Mouse (Mus musculus) lung, postnatal 4 days (tissue): ENCODE results near the gene Gm20696.

Experiments
- DNase-seq, 2 experiments: peaks; one replicate each; pipeline ENCODE4 v3.0.0; 2021

The Gm20696 gene

DNA sequence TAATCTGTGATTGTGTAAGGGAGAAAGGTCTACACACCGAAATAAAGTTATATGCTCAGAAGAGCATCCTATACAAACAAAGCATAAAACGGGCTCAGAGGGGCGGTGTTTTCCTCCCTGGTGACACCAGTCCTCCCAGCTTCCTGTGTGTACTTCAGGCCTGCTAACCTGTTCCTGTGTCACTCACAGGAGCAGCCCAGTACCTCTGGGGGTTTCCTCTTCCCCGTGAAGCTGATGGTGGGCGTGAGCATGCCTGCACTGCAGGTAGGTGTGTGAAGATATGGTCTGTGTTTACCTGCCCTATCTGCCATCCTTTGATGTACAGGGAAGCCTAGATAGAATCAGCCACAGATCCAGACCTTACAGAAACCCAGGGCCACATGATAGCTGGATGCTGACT is 286.5 kb downstream of the Gm20696 start:
- DNase-seq, result no peak

DNA sequence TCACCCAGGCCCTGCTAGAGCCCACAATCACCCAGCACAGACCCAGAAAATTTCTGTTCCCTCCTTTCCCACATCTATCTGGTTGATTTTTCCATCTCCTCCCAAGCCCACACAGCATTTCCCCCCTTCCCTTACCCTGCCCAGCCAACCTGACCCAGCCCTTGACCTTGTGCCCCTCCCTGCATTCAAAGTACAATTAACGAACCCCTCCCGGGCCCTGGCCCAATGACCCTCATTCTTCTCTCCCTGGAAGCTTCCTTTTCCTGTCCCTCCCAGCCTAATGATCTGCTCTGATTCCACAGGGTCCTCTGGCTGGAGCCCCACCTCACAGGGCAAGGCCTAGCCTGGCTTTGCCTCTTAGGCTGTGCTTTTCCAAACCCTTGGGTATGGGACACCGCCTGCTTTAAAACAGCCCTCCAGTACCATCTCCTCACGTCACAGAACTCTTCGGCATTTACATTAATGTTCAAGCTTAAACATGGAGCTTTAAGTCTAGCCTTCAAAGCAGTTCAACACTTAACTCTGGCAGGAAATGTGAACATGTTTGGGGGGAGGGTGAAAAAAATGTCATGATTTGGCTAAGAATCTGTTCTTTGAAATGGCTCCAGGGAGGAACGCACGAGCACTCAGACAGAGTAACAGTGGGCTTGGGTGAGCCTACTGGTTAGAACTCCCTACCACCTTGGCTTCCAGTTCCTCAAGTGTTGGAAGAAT is 287.4 kb downstream of the Gm20696 start:
- DNase-seq, result peak; percentile 70 to 80

DNA sequence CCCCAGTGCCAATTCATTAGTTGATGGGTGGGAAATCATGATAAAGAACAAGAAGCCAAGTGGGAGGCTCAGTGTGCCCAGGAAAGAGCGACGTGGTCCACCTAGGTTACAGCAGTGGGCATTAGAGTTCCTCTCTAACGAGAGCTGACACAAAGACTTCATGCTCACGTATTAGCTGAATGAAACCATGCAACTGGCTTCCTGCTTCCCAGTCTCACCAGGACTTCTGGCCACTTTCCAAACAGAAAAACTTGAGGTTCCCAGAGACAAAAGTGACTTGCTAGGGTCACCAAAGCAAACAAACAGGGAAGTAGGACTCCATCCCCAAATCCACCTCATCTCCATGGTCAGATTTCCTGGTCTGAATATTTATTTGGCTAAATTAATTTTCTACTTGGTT is 288.9 kb downstream of the Gm20696 start:
- DNase-seq, result no peak

DNA sequence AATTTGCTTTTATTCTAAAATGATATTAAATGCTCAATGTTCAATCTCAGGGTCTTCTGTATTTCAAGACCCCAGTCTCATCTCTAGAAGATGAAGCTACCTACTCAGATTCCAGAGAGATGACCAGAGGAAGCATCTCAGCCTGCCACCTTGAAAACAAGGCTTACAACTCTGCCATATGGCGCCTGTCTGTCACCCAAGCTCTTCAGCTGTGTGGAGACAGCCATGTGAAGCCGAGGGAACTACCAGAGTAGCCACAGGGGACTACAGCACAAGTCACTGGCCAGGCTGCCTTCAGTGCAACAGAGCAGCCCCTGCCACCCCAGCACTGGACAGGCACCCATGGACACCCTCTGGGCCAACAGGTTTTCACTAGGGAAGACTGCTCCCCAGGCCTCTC is 289.5 kb downstream of the Gm20696 start:
- DNase-seq, result no peak

DNA sequence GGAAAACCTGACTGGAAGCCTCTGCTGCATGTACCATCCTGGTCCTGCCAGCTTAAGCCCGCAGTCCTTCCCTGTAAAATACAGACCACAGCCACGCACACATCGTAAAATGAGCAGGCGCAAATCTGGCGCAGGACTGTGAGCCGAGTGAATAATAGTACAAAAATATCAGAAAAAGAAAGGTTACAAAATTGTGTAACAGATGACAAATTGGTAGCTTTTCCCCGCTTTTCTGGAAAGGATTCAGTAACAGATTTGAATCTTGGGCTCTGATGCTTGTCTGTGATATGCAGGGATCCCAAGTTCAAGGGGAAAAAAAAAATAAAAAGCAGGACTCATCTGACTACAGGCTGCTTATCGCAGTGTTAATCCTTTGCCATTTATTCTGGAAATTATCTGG is 289.9 kb downstream of the Gm20696 start:
- no peak for DNase-seq

DNA sequence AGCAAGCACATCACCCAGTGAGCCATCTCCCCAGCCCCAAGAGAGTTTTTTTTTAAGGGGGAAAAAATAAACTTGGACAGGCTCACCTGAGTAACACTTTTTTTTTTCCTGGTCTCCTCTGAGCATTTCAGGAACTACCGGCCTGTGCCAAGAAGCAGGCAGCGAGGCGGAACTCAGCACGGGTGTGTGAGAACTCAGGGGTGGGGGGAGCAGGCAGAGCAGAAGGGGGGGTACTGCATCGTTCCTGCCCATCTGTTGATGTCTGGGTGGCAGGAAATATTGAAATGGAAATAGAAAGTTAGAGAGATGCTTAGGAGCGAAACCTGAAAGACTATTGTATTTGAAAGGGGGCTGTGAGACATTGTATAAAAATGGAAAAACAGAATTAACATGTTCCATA is 290.7 kb downstream of the Gm20696 start:
- DNase-seq, result no peak

DNA sequence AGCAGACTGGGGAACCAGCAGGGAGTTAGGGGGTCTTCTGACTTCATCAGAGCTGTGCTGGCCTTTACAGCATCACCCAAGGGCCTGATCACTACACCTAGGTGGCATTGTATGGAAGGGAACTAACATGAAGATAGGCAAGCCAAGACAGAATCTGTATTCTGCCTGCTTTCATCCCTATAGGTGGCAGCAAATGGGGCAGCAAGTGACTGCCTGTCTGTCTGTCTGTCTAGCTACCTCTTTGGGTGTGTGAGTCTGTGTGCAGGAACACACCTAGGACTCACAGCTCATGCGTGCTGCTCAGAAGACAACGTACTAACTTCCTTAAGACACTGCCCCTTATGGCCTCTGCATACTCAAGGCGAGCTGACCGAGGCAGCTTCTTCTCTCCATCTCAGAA is 291.2 kb downstream of the Gm20696 start:
- no peak for DNase-seq

DNA sequence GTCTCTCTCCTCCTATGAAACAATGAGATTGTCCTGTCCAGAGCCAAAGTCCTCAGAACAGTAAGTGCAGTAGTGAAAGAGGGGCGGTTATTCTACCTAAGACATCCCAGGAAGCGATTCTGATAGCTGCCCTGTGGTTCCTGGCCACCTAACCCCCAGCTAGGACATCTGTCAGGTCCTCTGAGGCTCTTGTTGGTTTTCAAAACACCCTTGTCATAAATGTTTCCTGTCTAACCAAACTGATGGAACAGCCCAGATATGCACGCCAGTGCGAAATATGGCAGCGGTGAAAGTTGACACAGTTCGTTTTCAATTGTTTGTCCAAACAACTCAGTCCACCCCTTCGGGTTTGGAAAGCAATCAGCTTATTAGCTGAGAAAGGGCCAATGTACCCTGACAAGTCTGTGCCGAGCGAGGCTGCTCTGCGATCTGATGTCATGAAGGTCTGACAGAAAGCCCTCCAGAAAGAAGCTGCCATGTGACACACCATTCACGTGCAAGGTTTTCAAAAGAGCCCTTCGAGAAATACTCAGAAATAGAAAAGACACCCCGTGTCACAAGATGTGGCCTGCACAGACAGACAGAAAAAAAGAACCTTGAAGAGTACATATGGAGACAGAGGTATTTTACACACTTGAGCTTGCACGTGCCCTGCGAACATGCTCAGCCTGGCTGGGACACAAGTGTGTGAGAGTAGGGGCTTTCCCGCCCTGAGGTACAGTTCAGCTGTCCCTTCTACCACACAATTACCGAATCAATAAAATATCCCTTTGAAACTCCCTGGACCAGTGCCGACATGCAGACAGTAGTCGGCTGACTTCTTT is 291.9 kb downstream of the Gm20696 start:
- DNase-seq, result peak; percentile 50 to 51

DNA sequence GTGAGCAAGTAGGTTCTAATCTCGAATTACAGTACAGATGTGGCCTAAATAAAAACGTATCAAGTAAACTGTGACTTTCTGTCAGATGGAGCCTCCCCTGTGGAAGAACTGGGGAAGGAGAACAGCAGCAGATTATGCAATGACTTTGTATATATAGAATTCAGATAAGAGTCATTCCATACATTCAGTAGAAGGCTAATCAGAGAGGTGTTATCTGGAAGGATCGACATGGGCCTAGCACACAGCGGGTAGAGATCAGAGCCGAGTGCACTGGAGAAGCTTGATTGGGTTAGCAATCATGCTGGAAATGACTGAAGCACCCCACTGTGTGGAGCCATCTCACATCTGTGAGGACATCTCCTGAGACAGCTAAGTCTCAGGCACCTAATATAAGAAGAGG is 294.2 kb downstream of the Gm20696 start:
- DNase-seq, result no peak

DNA sequence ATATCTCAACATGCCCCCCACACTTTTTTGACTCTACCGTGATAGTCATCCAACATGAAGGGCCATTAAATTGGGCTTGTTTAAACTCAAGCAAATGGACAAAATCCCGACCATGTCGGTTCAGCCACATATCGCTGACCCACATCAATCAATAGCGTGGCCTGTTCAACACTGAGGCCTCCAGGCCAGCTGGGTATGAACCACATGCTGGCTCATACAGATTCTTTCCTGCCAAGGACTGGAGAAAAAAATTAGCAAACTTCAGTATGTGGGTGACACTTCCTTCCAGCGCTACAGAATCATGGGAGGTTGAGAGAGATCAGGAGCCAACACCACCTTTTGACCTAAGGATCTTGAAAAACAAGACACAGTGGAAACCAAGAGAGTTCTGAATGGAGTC is 294.6 kb downstream of the Gm20696 start:
- no peak for DNase-seq

DNA sequence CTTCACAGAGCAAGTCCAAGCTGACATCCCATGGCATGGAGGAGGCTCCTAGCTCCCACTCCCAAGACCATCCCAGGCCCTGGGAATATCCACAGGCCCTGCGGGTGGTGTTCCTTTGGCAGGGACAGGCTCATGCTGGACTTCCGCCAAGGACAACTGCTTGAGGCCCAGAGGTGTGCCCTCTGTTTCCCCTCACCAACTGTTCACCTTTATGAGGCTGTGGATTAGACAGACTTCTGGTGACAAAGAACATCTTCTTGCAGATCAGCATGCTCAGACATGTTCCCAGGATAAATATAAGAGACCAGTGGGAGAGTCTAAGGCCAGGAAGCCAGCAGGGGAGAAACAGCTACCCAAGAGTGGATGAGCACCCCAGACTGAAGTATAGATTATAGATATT is 296.7 kb downstream of the Gm20696 start:
- DNase-seq, result no peak

DNA sequence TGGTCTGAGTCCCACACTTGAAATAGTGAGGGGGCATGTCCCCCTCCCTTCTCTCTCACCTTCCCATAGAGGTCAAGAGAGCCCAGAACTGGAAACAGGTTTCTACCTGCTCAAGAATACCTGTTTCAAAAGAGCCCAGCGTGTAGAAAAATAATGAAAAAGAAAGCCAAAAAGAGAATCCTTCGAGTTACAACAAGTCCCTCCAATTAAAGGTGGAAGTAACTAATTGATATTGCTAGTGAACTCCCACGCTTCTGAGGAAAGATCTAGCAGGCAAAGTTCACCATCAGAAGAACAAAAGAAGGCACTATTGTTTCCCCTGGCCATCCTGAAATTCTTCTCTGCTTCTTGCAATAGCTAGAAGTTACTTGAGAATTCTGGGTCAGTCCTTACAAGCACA is 297.4 kb downstream of the Gm20696 start:
- no peak for DNase-seq

DNA sequence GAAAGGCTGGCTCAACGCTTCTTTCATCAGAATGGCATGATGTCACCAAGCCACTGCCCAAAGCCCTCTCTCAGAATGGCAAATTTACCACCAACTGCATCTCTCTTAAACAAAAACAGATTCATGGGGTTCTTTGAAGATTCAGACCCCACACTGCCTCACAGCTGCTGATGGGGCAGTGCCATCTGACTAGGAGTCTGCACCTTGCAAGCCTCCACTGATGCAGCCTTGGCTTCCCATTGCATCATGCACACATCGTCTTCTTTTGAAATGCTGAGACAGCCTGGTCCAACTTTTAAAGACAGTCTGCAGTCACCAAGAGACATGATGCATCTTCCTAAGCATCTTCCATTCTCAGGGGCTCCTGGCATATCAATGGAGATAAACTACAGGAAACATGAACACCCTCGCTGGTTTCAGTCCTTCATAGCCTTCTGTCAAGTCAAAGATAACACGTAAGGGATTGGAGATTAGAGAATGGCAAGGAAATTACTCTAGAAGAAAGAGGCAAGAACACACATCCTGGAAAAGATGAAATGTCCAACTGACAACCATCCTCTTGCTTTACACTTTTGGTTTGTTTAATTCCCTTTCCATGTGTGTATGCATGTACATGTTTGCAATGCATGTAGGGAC is 298.4 kb downstream of the Gm20696 start:
- DNase-seq, result no peak

DNA sequence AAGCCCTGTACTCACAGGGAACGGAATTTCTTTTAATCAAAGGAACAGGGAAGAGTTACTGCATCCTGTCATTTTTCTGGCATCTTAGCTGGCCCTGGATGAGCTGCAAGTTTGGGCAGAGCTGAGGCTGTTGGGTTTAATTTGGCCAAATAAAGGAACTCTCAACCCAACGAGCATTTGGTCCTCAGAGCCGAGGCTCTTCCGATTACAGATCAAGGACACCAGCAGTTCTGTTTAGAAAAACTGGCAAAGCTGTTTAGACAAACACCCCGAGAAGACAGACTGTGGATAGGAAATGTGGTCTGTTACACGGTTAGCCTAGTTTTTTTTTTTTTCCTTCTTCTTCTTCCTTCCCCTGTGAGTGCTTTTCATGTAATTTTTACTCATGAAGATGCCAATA is 302.1 kb downstream of the Gm20696 start:
- DNase-seq, result no peak

DNA sequence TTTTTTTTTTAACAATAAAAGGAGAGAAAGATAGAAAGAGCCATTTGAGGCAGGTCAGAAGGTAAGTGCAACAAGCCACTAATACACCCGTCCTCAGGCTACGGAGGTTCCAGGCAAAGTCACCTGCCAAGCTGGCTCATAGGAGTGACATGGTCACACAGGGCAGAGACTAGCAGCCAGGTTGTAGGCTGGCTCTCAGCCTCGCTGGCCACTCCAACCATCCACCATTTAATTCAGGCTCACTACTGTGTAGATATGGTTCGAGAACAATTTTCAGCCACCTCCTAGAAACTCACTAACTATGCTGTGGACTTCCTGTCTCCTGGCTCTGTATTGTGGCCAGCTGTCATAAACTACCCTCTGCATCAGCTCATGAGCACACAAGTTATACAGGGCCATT is 306.0 kb downstream of the Gm20696 start:
- no peak for DNase-seq

DNA sequence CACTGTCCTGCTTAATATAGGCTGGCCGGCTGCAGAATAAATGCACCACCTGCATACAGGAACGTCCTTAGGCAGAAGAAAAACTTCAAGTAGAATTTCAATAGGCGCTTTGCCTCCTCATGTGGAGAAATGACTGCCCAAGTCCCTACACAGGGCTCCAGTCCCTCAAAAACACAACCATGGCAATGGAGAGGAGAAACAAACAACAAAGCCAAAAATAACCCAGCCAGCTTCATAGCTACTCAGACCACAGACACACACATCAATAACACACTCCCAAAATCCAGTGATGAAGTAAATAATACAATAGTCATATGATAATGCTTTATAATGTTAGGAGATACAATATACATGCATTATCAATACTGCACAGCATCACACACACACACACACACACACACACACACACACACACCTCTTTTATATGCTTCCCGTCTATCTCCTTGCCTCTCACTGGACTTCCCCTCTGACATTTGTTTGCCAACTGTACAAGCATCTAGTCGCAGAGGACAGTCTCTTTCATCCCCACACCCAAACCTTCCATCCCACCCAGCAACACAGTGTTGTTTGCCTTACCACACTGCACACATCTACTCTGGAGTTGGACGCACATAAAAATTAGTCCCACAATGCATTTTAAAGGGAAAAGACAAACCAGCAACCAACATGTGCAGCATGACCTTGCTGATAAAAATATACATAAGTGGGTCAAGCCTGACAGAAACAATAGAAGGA is 306.7 kb downstream of the Gm20696 start:
- no peak for DNase-seq

DNA sequence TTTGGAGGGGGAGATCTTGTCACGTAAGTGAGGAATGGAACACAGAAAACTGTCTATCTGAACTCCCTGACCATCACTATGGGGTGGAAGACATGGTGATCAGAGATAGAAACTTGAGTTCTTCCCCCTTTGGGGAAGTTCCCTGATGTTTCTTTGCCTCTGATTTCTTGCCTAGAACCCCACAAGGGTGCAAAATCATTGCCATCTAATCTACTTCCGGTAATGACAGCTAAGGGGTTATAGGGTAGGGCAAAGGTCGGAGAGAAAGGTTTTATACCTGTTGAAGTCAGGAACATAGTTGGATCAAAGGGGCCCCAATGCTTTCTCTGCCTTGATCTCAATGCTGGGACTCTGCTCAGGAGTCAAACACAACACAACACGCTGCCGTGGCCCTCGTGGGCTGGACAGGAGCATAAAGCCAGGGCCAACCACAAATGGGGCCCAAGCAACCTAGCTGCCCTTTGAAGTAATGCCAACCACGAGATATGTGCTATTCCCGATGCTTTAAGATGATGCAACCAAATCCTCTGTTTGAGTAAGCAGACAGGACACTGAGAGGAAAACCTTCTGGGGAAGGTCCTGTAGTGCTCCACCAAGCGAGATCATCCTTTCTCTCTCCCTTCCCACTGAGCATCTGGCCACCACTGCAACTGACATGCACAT is 307.4 kb downstream of the Gm20696 start:
- no peak for DNase-seq

DNA sequence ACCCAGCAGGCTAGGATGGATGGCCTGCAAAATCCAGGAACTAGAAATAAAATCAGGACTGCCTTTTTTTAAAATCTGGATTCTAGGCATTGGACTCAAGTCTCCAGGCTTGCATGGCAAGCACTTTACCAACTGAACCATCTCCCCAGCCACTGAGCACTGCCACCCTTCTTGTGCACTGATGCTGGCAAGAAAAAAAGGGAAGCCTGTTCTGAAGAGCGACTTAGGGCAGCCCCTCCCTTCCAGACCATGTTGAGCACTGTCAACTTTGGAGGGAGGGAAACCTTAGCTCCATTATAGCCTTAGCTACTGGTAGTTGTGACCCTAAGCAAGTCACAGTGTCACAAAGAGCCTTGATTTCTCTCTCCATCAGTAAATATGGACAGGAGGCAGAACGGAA is 308.7 kb downstream of the Gm20696 start:
- DNase-seq, result no peak

DNA sequence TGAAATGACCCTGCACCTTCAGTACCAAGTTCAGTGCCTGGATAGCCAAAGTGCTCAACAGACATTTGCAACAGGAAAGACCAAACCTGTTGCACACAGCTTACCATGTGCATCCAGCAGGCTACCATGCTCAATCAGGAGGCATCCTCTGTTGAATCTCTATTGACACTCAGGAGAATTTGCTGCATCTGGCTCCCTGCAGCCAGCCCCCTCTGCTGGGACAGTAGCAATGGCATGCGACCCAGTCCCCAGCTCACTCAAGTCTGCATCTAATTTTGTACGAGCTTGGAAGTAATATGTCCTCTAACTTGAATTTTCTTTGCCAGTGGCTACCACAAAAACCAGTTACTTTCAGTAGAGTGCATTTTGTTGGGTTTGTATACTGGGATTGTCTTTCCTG is 312.3 kb downstream of the Gm20696 start:
- DNase-seq, result no peak

DNA sequence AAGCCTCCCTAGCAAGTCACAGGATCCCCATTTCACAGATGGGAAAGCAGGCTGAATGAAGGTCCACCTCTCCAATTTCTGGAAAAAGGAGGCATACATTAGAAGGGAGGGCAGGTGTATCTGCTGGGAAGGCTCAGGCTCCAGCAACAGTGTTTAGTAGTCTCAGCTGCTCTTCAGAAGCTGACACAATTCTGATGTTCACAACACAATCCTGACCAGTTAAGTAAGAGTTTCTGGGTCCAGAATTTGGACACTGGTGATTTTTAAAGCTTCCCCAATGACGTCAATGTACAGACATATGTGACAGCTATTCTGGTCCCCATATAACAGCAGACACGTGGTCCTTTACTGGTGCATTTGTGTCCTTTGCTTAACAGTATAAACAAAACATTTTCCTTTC is 313.2 kb downstream of the Gm20696 start:
- no peak for DNase-seq

DNA sequence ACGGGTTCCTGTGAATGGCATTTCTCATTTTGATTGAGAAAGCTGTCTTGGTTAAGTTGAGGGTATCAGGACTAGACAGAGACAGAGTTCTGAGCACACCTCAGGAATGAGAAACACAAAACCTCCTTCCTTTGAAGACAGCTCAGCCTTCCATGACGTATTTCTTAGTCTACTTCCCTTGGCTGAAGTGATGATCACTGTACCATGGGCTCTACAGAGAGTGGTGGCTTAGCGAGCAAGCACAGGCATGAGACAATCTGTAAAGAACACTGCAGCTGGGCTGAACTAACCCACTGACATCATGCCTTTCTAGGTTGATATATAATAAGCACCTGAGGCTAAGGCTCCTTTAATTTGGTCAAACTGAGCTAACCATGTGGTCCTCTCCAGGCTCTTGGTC is 316.0 kb downstream of the Gm20696 start:
- no peak for DNase-seq

DNA sequence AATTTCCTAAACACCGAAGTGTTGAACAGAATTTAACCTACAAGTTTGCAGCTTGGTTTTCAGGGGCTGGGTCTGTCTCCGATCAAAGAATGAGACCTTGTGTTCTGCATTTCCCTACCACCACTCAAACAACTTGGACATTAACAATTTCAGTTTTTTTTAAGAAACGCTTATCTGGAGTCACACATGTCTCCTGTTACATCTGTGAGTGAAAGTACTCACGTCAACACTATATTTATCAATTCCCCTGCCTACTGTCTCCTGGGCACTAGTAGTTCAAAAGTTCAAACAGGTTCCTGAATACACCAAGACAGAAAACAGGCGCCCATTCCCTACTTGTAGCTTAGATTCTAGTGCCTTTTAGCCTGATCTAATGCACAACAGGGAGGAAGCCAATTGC is 316.4 kb downstream of the Gm20696 start:
- no peak for DNase-seq

DNA sequence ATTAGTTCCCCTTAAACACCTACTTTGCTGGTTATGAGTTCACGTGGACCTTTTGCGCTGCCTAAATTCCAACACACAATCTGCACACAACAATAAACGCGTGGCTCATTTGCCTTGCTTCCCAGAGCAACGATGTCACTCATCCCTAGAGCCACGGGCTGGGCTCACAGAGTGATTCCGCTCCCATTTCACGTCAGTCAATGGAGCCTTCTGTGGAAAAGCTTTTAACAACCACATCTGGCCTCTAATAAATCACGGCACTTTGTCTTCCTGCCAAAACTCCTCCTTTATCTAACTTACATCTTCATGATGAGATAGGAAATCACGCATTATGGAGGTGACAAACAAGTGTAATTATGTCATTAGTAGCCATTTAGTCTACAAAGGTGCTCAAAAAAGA is 318.8 kb downstream of the Gm20696 start:
- no peak for DNase-seq
